Mouse (Mus musculus) right cerebral cortex, postnatal 4 days (tissue): Measurements from ENCODE around the gene Kdm2a.

Experiments used
- DNase-seq: peaks from one replicate; pipeline ENCODE4 v3.0.0-alpha.2; 2022

Gene Kdm2a

GRCm38 (mm10) chr19:4397798-4398629 lies at the start of gene Kdm2a:
Kdm2a (minus strand) TSS chr19:4398285.
- DNase-seq, result peak; percentile 53

- no peak for DNase-seq
Observed at GRCm38 (mm10) chr19:4447445-4447844, 49.4 kb upstream of the Kdm2a start.

GRCm38 (mm10) chr19:4446661-4447420 lies 48.8 kb upstream of the Kdm2a start:
- DNase-seq, result no peak

- DNase-seq, result peak; percentile 81
Observed at GRCm38 (mm10) chr19:4442408-4442807, 44.3 kb upstream of the Kdm2a start.

- no peak for DNase-seq
Observed at GRCm38 (mm10) chr19:4441621-4442161, 43.6 kb upstream of the Kdm2a start.

GRCm38 (mm10) chr19:4441090-4441591 lies 43.1 kb upstream of the Kdm2a start:
- DNase-seq, result peak; percentile 59

GRCm38 (mm10) chr19:4440222-4440621 lies 42.1 kb upstream of the Kdm2a start:
- DNase-seq, result no peak

GRCm38 (mm10) chr19:4439161-4439801 lies 41.2 kb upstream of the Kdm2a start, which contains the start of gene Rhod:
Rhod (minus strand) TSS chr19:4439432.
- peak; percentile 26 for DNase-seq

GRCm38 (mm10) chr19:4438791-4439160 lies 40.7 kb upstream of the Kdm2a start:
- DNase-seq, result no peak

GRCm38 (mm10) chr19:4437886-4438285 lies 39.8 kb upstream of the Kdm2a start:
- no peak for DNase-seq

- DNase-seq, result no peak
Observed at GRCm38 (mm10) chr19:4436254-4436653, 38.2 kb upstream of the Kdm2a start.

- no peak for DNase-seq
Observed at GRCm38 (mm10) chr19:4434999-4435398, 36.9 kb upstream of the Kdm2a start.

GRCm38 (mm10) chr19:4433756-4434155 lies 35.7 kb upstream of the Kdm2a start:
- no peak for DNase-seq

GRCm38 (mm10) chr19:4430091-4430620 lies 32.1 kb upstream of the Kdm2a start:
- DNase-seq, result no peak

- no peak for DNase-seq
Observed at GRCm38 (mm10) chr19:4425610-4426366, 27.7 kb upstream of the Kdm2a start.

- DNase-seq, result no peak
Observed at GRCm38 (mm10) chr19:4423021-4423420, 24.9 kb upstream of the Kdm2a start.

- no peak for DNase-seq
Observed at GRCm38 (mm10) chr19:4422581-4422980, 24.5 kb upstream of the Kdm2a start.

GRCm38 (mm10) chr19:4420153-4420910 lies 22.2 kb upstream of the Kdm2a start:
- DNase-seq, result no peak

GRCm38 (mm10) chr19:4419711-4420110 lies 21.6 kb upstream of the Kdm2a start:
- no peak for DNase-seq

GRCm38 (mm10) chr19:4417713-4418112 lies 19.6 kb upstream of the Kdm2a start:
- DNase-seq, result no peak

GRCm38 (mm10) chr19:4417183-4417582 lies 19.1 kb upstream of the Kdm2a start:
- DNase-seq, result peak; percentile 37
